Mouse (Mus musculus) stomach, embryonic 16.5 days (tissue): Measurements from ENCODE around the gene Rassf8. TPM values are rescaled to one million over a fixed set of nuclear protein-coding genes. Genes with fewer than 3 reads are reported as not detected.

ENCODE experiments used
- ATAC-seq: fragments of 200-750 bp; cut with Nextera tagmentation; 2 replicates; pipeline ENCODE4 v1.8.0; 2017; ENCODE audit warnings: moderate number of reproducible peaks, moderate TSS enrichment; ENCODE audit not compliant: insufficient read depth, low FRiP score
- H3K27ac ChIP-seq: fragments of 300-500 bp; sonication (generic); 2 replicates; pipeline ENCODE4 v1.5.1; 2014; ENCODE audit warnings: low read length
- H3K27me3 ChIP-seq: fragments of 300-500 bp; sonication (generic); 2 replicates; pipeline ENCODE4 v1.6.1; 2014; ENCODE audit warnings: low read length, control low read depth, mixed read lengths; ENCODE audit not compliant: control insufficient read depth, insufficient read depth
- H3K36me3 ChIP-seq: fragments of 300-500 bp; sonication (generic); 2 replicates; pipeline ENCODE4 v1.6.1; 2014; ENCODE audit warnings: low read length; ENCODE audit not compliant: control insufficient read depth, insufficient read depth
- H3K4me1 ChIP-seq: fragments of 300-500 bp; sonication (generic); 2 replicates; pipeline ENCODE4 v1.6.1; 2014; ENCODE audit warnings: low read length, control low read depth, mixed read lengths; ENCODE audit not compliant: control insufficient read depth, insufficient read depth
- H3K4me2 ChIP-seq: fragments of 300-500 bp; sonication (generic); 2 replicates; pipeline ENCODE4 v1.6.1; 2014; ENCODE audit warnings: low read depth, low read length, mixed read lengths
- H3K4me3 ChIP-seq: fragments of 300-500 bp; sonication (generic); replicated peaks from 2 replicates; pipeline ENCODE4 v1.5.1; 2014; ENCODE audit warnings: mild to moderate bottlenecking, low read length
- H3K9ac ChIP-seq: fragments of 300-500 bp; sonication (generic); 2 replicates; pipeline ENCODE4 v1.6.1; 2014; ENCODE audit warnings: low read length
- H3K9me3 ChIP-seq: fragments of 300-500 bp; sonication (generic); replicated peaks from 2 replicates; pipeline ENCODE4 v1.6.1; 2016; ENCODE audit warnings: low read length, control low read depth; ENCODE audit not compliant: control insufficient read depth
- WGBS: fragments of 180-500 bp; shearing (Covaris S2); extraction: QIAGEN DNeasy Blood & Tissue Kit; methylation state at CpG from one replicate; pipeline ENCODE4 v1.1.7; 2014; 5-methylcytosine and 5-hydroxymethylcytosine counted together
- polyA plus RNA-seq: library from polyadenylated mRNA; unstranded; fragments of >200 nt; fragmentation: Nextera tagmentation; extraction: Ambion mirVana; gene quantifications from 2 replicates; pipeline ENCODE4 v1.2.1, GENCODE M21; 2015

Gene Rassf8
- 4.9 and 5.7 TPM in 2 replicates for polyA plus RNA-seq

- Histone ChIP-seq H3K36me3 (no peaks in the 10 kb centered on the region; the same call in 1 of the 2 replicates), H3K4me2 (peak within 1 kb of the TSS; percentile 78), H3K9ac (peak within 1 kb of the TSS; percentile 93), H3K27me3 (no peaks in the 10 kb centered on the region), H3K4me3 (peak within 1 kb of the TSS; percentile 91), H3K9me3 (no peaks in the 10 kb centered on the region), H3K27ac (peak within 1 kb of the TSS; percentile 89), H3K4me1 (peaks cover 5% of the 10 kb centered on the region)
- ATAC-seq = peak; percentile 97
- WGBS = under 1% methylated on average over 56 of the region's 71 CpGs
Measured at GRCm38 (mm10) chr6:145746132-145746849, at the start of gene Rassf8. Gene Rassf8 (plus strand): TSS chr6:145746748.

- no peak overlapping the region for H3K27ac ChIP-seq
- H3K4me2 ChIP-seq = no peak overlapping the region
- no peak overlapping the region for H3K9ac ChIP-seq
- no peaks in the 10 kb centered on the region for H3K36me3 ChIP-seq
- no peaks in the 10 kb centered on the region for H3K27me3 ChIP-seq
- H3K4me1 ChIP-seq = no peaks in the 10 kb centered on the region
- H3K4me3 ChIP-seq = no peak overlapping the region
- H3K9me3 ChIP-seq = no peaks in the 10 kb centered on the region
- WGBS = 60% methylated on average over 8 of the region's 8 CpGs
- no peak for ATAC-seq
Measured at GRCm38 (mm10) chr6:145701021-145701540, 45.5 kb upstream of the Rassf8 start.

GRCm38 (mm10) chr6:145703667-145704066, 42.9 kb upstream of the Rassf8 start:
- Histone ChIP-seq H3K36me3 (no peaks in the 10 kb centered on the region), H3K27ac (no peak overlapping the region), H3K9ac (no peak overlapping the region), H3K27me3 (no peaks in the 10 kb centered on the region), H3K4me1 (no peaks in the 10 kb centered on the region), H3K4me3 (no peak overlapping the region), H3K4me2 (no peak overlapping the region), H3K9me3 (no peaks in the 10 kb centered on the region)
- WGBS = 79% methylated on average over 6 of the region's 6 CpGs
- ATAC-seq = no peak

GRCm38 (mm10) chr6:145709956-145710720, 36.4 kb upstream of the Rassf8 start:
- Histone ChIP-seq H3K36me3 (no peaks in the 10 kb centered on the region), H3K27ac (no peak overlapping the region)
- 79% methylated on average over 18 of the region's 18 CpGs for WGBS

GRCm38 (mm10) chr6:145710797-145711196, 35.8 kb upstream of the Rassf8 start:
- Histone ChIP-seq H3K27ac (no peak overlapping the region), H3K9ac (no peak overlapping the region), H3K4me1 (no peaks in the 10 kb centered on the region), H3K9me3 (no peaks in the 10 kb centered on the region), H3K4me3 (no peak overlapping the region), H3K27me3 (no peaks in the 10 kb centered on the region), H3K4me2 (no peak overlapping the region), H3K36me3 (no peaks in the 10 kb centered on the region)
- no peak for ATAC-seq
- WGBS = 72% methylated on average over 3 of the region's 3 CpGs

More at GRCm38 (mm10) chr6:145709956-145710720, 36.4 kb upstream of the Rassf8 start:
- H3K4me1 ChIP-seq = no peaks in the 10 kb centered on the region
- ATAC-seq = no peak
- H3K9ac ChIP-seq = no peak overlapping the region
- H3K27me3 ChIP-seq = no peaks in the 10 kb centered on the region
- no peak overlapping the region for H3K4me2 ChIP-seq
- H3K4me3 ChIP-seq = no peak overlapping the region
- H3K9me3 ChIP-seq = no peaks in the 10 kb centered on the region

GRCm38 (mm10) chr6:145711320-145711719, 35.2 kb upstream of the Rassf8 start:
- Histone ChIP-seq H3K27ac (no peak overlapping the region), H3K27me3 (no peaks in the 10 kb centered on the region), H3K4me1 (no peaks in the 10 kb centered on the region), H3K4me3 (no peak overlapping the region), H3K36me3 (no peaks in the 10 kb centered on the region), H3K4me2 (no peak overlapping the region), H3K9me3 (no peaks in the 10 kb centered on the region), H3K9ac (no peak overlapping the region)
- no peak for ATAC-seq
- WGBS = 67% methylated on average over 5 of the region's 5 CpGs

- Histone ChIP-seq H3K4me3 (no peak overlapping the region), H3K27me3 (no peaks in the 10 kb centered on the region), H3K9me3 (no peaks in the 10 kb centered on the region), H3K36me3 (no peaks in the 10 kb centered on the region), H3K4me2 (no peak overlapping the region), H3K9ac (no peak overlapping the region), H3K4me1 (no peaks in the 10 kb centered on the region), H3K27ac (no peak overlapping the region)
- ATAC-seq = no peak
- WGBS = 50% methylated on average over 8 of the region's 8 CpGs
Measured at GRCm38 (mm10) chr6:145713241-145714114, 33.1 kb upstream of the Rassf8 start.

GRCm38 (mm10) chr6:145714131-145714530, 32.4 kb upstream of the Rassf8 start:
- ATAC-seq = no peak
- Histone ChIP-seq H3K27ac (no peak overlapping the region), H3K27me3 (no peaks in the 10 kb centered on the region), H3K4me2 (no peak overlapping the region), H3K9ac (no peak overlapping the region), H3K36me3 (no peaks in the 10 kb centered on the region), H3K4me3 (no peak overlapping the region), H3K4me1 (no peaks in the 10 kb centered on the region), H3K9me3 (no peaks in the 10 kb centered on the region)
- WGBS = 45% methylated on average over 1 of the region's 1 CpGs
